Mouse (Mus musculus) brown adipose tissue, adult 24 weeks (tissue): Measurements from ENCODE around the gene Axl. TPM values are rescaled to one million over a fixed set of nuclear protein-coding genes. Genes with fewer than 3 reads are reported as not detected.
A peak's percentile ranks its signal among the peaks of the same experiment; 100 is the strongest.
"Not testable (repeated sequence)": the region's sequence is repeated elsewhere in the genome, so short reads cannot be mapped to it uniquely, and the experiment has no call there.

Experiments used
- H3K27ac ChIP-seq: fragments of 200-500 bp; replicated peaks from 2 replicates; pipeline ENCODE4 v1.5.1; 2012; ENCODE audit warnings: low read depth, mild to moderate bottlenecking, low read length
- H3K4me1 ChIP-seq: fragments of 200-500 bp; 2 replicates; pipeline ENCODE4 v1.6.1; 2012; ENCODE audit warnings: low read length, mixed read lengths; ENCODE audit not compliant: control insufficient read depth, insufficient read depth, insufficient read length
- H3K4me3 ChIP-seq: fragments of 200-500 bp; 2 replicates; pipeline ENCODE4 v1.5.1; 2012; ENCODE audit warnings: low read depth, mild to moderate bottlenecking, low read length, moderate library complexity; ENCODE audit not compliant: insufficient read depth
- polyA plus RNA-seq: library from polyadenylated mRNA; stranded (reverse); fragments of >200 nt; gene quantifications from 2 replicates; pipeline ENCODE4 v1.2.4, GENCODE M21; 2012; ENCODE audit not compliant: missing spikeins, insufficient read depth, insufficient read length

Axl gene
- polyA plus RNA-seq, 1 experiment: 24.1 TPM

- Histone ChIP-seq H3K4me3 (peak overlapping the region; percentile 81), H3K27ac (peak overlapping the region; percentile 88), H3K4me1 (peaks cover 10% of the 10 kb centered on the region; the same call in 1 of the 2 replicates)
Measured at GRCm38 (mm10) chr7:25753643-25754438, 34.7 kb downstream of the Axl start.

- Histone ChIP-seq H3K4me1 (peaks cover 10% of the 10 kb centered on the region; the same call in 1 of the 2 replicates), H3K4me3 (peak overlapping the region; percentile 81), H3K27ac (no peak overlapping the region)
Measured at GRCm38 (mm10) chr7:25753076-25753475, 35.4 kb downstream of the Axl start.

GRCm38 (mm10) chr7:25746844-25747243 is 41.7 kb downstream of the Axl start:
- no peak overlapping the region for H3K27ac ChIP-seq
- H3K4me3 ChIP-seq: no peak overlapping the region
- no peaks in the 10 kb centered on the region for H3K4me1 ChIP-seq

- H3K27ac ChIP-seq: no peak overlapping the region
- H3K4me3 ChIP-seq: no peak overlapping the region
- H3K4me1 ChIP-seq: no peaks in the 10 kb centered on the region
Measured at GRCm38 (mm10) chr7:25738277-25738676, 50.2 kb downstream of the Axl start.

- Histone ChIP-seq H3K27ac (no peak overlapping the region), H3K4me3 (no peak overlapping the region), H3K4me1 (0 out of 2 replicates have a peak, but pooled peaks cover under 1% of the 10 kb centered on the region)
Measured at GRCm38 (mm10) chr7:25736920-25737319, 51.6 kb downstream of the Axl start.

- no peak overlapping the region for H3K4me3 ChIP-seq
Measured at GRCm38 (mm10) chr7:25734991-25735390, 53.5 kb downstream of the Axl start.

GRCm38 (mm10) chr7:25731294-25732055 is 57.0 kb downstream of the Axl start:
- Histone ChIP-seq H3K4me1 (peaks cover 19% of the 10 kb centered on the region), H3K4me3 (no peak overlapping the region), H3K27ac (peak overlapping the region; percentile 45)

More at GRCm38 (mm10) chr7:25734991-25735390, 53.5 kb downstream of the Axl start:
- Histone ChIP-seq H3K4me1 (peaks cover 15% of the 10 kb centered on the region; the same call in 1 of the 2 replicates), H3K27ac (no peak overlapping the region)

GRCm38 (mm10) chr7:25729862-25730261 is 58.6 kb downstream of the Axl start:
- no peak overlapping the region for H3K4me3 ChIP-seq
- peak overlapping the region; percentile 85 for H3K27ac ChIP-seq
- peaks cover 19% of the 10 kb centered on the region for H3K4me1 ChIP-seq

- Histone ChIP-seq H3K4me3 (no peak overlapping the region), H3K27ac (peak overlapping the region; percentile 85), H3K4me1 (peaks cover 19% of the 10 kb centered on the region)
Measured at GRCm38 (mm10) chr7:25729396-25729795, 59.1 kb downstream of the Axl start.

GRCm38 (mm10) chr7:25727800-25728199 is 60.7 kb downstream of the Axl start:
- no peak overlapping the region for H3K27ac ChIP-seq
- peaks cover 19% of the 10 kb centered on the region for H3K4me1 ChIP-seq
- no peak overlapping the region for H3K4me3 ChIP-seq

- Histone ChIP-seq H3K27ac (no peak overlapping the region), H3K4me3 (no peak overlapping the region), H3K4me1 (peaks cover 11% of the 10 kb centered on the region)
Measured at GRCm38 (mm10) chr7:25725886-25726285, 62.6 kb downstream of the Axl start.

GRCm38 (mm10) chr7:25721776-25722175 is 66.7 kb downstream of the Axl start:
- H3K4me1 ChIP-seq, H3K4me3 ChIP-seq, H3K27ac ChIP-seq: not testable (repeated sequence)

- H3K4me3 ChIP-seq: no peak overlapping the region
- H3K4me1 ChIP-seq: 0 out of 2 replicates have a peak, but pooled peaks cover 3% of the 10 kb centered on the region
- no peak overlapping the region for H3K27ac ChIP-seq
Measured at GRCm38 (mm10) chr7:25720760-25721159, 67.7 kb downstream of the Axl start.

- Histone ChIP-seq H3K4me3 (no peak overlapping the region), H3K27ac (peak overlapping the region; percentile 48), H3K4me1 (0 out of 2 replicates have a peak, but pooled peaks cover 3% of the 10 kb centered on the region)
Measured at GRCm38 (mm10) chr7:25719761-25720610, 68.5 kb downstream of the Axl start.
